Mouse (Mus musculus): ENCODE results near the gene Vwa3a. TPM values are rescaled to one million over a fixed set of nuclear protein-coding genes. Genes with fewer than 3 reads are reported as not detected.

Gene Vwa3a
- total RNA-seq, 1 experiment: 0.18 TPM

DNA sequence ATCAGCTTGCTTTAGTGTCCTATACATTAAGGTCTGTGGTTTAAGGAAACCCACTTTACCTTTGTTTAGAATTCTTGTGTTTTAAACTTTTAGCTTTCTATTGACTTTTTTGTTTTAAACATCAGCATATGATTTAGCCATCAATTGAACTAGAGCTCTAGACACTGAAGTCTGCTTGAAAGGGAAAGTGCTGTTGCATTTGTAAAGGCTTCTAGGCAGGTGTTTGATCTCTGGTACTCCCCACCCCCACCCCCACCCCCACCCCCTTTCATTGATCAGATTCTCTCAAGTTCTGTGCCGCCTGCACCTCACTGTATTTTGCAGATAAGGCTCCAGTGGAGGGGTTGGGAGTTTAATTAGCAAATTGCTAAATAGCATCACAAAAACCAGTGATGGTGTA, 43.5 kb upstream of the Vwa3a start:
- in situ Hi-C loops (cut with MboI; ENCODE audit: low sequenced_read_pairs in 2 of 2, unreplicated experiment in 2 of 2): no loop called here

GRCm38 (mm10) chr7:120696331-120696730, 42.8 kb upstream of the Vwa3a start:
- in situ Hi-C loops (cut with MboI; ENCODE audit: low sequenced_read_pairs in 2 of 2, unreplicated experiment in 2 of 2): no loop called here
- H3K4me1 ChIP-seq (ENCODE audit: control insufficient read depth in 2 of 2, insufficient read depth in 2 of 2, low read length in 2 of 2, poor library complexity in 1 of 2): peaks cover 10 to 14% of the 10 kb centered on the region in 2 experiments
- no peak for DNase-seq (ENCODE audit: low read depth, low spot score)
- H3K27ac ChIP-seq (ENCODE audit: insufficient read depth, low read depth, low read length, poor library complexity, severe bottlenecking): no peak overlapping the region; the same call in 1 of the 2 replicates
- H3K4me3 ChIP-seq (ENCODE audit: insufficient read depth in 1 of 2, low read depth in 1 of 2, low read length in 2 of 2, poor library complexity in 1 of 2, severe bottlenecking in 1 of 2): no peak overlapping the region
- no peak overlapping the region for H3K9ac ChIP-seq (ENCODE audit: insufficient read depth, low read depth, low read length, poor library complexity, severe bottlenecking)
- no peak for TF ChIP-seq HCFC1 (IDR thresholded peaks at IDR 0.05; ENCODE audit: borderline replicate concordance, insufficient read depth, low read length)
- no peak for TF ChIP-seq CHD2 (IDR thresholded peaks at IDR 0.05; ENCODE audit: low read depth, low read length)
- TF ChIP-seq ZNF384 (IDR thresholded peaks at IDR 0.05; ENCODE audit: low read depth, low read length): no peak
- TF ChIP-seq ZC3H11A (IDR thresholded peaks at IDR 0.05; ENCODE audit: borderline replicate concordance, low read depth, low read length): no peak
- TF ChIP-seq MAFK (IDR thresholded peaks at IDR 0.05; ENCODE audit: insufficient read depth, low read depth, low read length): no peak
- H3K36me3 ChIP-seq (ENCODE audit: control insufficient read depth, insufficient read depth, low read length, poor library complexity, severe bottlenecking): peaks cover 3% of the 10 kb centered on the region; the same call in 1 of the 2 replicates
- H3K9me3 ChIP-seq (ENCODE audit: control insufficient read depth, insufficient read depth, low read depth, low read length): no peaks in the 10 kb centered on the region

More for the DNA sequence above, 43.5 kb upstream of the Vwa3a start:
- Histone ChIP-seq H3K4me1 (ENCODE audit: control insufficient read depth in 2 of 2, insufficient read depth in 2 of 2, low read length in 2 of 2, poor library complexity in 1 of 2) (peaks cover 10 to 14% of the 10 kb centered on the region in 2 experiments), H3K9me3 (ENCODE audit: control insufficient read depth, insufficient read depth, low read depth, low read length) (no peaks in the 10 kb centered on the region), H3K36me3 (ENCODE audit: control insufficient read depth, insufficient read depth, low read length, poor library complexity, severe bottlenecking) (peaks cover 3% of the 10 kb centered on the region; the same call in 1 of the 2 replicates), H3K27ac (ENCODE audit: insufficient read depth, low read depth, low read length, poor library complexity, severe bottlenecking) (peak overlapping the region; percentile 7; the same call in 1 of the 2 replicates), H3K9ac (ENCODE audit: insufficient read depth, low read depth, low read length, poor library complexity, severe bottlenecking) (no peak overlapping the region), H3K4me3 (ENCODE audit: insufficient read depth in 1 of 2, low read depth in 1 of 2, low read length in 2 of 2, poor library complexity in 1 of 2, severe bottlenecking in 1 of 2) (no peak overlapping the region)
- DNase-seq (ENCODE audit: low read depth, low spot score): no peak
- TF ChIP-seq CHD2 (IDR thresholded peaks at IDR 0.05; ENCODE audit: low read depth, low read length) (no peak), HCFC1 (IDR thresholded peaks at IDR 0.05; ENCODE audit: borderline replicate concordance, insufficient read depth, low read length) (no peak), ZC3H11A (IDR thresholded peaks at IDR 0.05; ENCODE audit: borderline replicate concordance, low read depth, low read length) (no peak), ZNF384 (IDR thresholded peaks at IDR 0.05; ENCODE audit: low read depth, low read length) (no peak), MAFK (IDR thresholded peaks at IDR 0.05; ENCODE audit: insufficient read depth, low read depth, low read length) (no peak)

DNA sequence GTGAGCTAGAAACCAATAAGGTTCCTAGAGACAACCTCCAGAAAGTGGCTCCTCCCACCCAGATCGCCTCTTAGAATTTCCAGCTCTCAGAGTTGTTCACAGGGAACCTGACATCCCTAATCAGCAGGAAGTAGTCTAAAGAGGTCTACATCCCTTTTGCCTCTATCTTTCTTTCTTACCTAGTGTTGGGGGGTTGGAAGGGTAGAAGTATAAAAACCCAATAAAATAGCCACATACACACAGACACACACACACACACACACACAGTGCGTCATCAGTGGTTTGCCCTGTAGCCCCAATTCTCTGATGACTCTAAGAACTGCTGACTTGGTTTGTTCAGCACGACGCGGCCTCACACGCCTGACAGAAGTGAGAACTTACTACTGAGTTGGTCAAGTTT, 39.5 kb upstream of the Vwa3a start:
- TF ChIP-seq MAFK (IDR thresholded peaks at IDR 0.05; ENCODE audit: insufficient read depth, low read depth, low read length): no peak
- no peak for TF ChIP-seq ZNF384 (IDR thresholded peaks at IDR 0.05; ENCODE audit: low read depth, low read length)
- no peak for TF ChIP-seq ZC3H11A (IDR thresholded peaks at IDR 0.05; ENCODE audit: borderline replicate concordance, low read depth, low read length)
- TF ChIP-seq HCFC1 (IDR thresholded peaks at IDR 0.05; ENCODE audit: borderline replicate concordance, insufficient read depth, low read length): no peak
- no peak for TF ChIP-seq CHD2 (IDR thresholded peaks at IDR 0.05; ENCODE audit: low read depth, low read length)
- in situ Hi-C loops (cut with MboI; ENCODE audit: low sequenced_read_pairs in 2 of 2, unreplicated experiment in 2 of 2): no loop called here
- no peak overlapping the region for H3K27ac ChIP-seq (ENCODE audit: insufficient read depth, low read depth, low read length, poor library complexity, severe bottlenecking)
- H3K9me3 ChIP-seq (ENCODE audit: control insufficient read depth, insufficient read depth, low read depth, low read length): no peaks in the 10 kb centered on the region
- peaks cover 12 to 14% of the 10 kb centered on the region in 2 experiments for H3K4me1 ChIP-seq (ENCODE audit: control insufficient read depth in 2 of 2, insufficient read depth in 2 of 2, low read length in 2 of 2, poor library complexity in 1 of 2)
- no peaks in the 10 kb centered on the region for H3K36me3 ChIP-seq (ENCODE audit: control insufficient read depth, insufficient read depth, low read length, poor library complexity, severe bottlenecking)
- no peak for DNase-seq (ENCODE audit: low read depth, low spot score)
- H3K4me3 ChIP-seq (ENCODE audit: insufficient read depth in 1 of 2, low read depth in 1 of 2, low read length in 2 of 2, poor library complexity in 1 of 2, severe bottlenecking in 1 of 2): no peak overlapping the region
- H3K9ac ChIP-seq (ENCODE audit: insufficient read depth, low read depth, low read length, poor library complexity, severe bottlenecking): no peak overlapping the region

DNA sequence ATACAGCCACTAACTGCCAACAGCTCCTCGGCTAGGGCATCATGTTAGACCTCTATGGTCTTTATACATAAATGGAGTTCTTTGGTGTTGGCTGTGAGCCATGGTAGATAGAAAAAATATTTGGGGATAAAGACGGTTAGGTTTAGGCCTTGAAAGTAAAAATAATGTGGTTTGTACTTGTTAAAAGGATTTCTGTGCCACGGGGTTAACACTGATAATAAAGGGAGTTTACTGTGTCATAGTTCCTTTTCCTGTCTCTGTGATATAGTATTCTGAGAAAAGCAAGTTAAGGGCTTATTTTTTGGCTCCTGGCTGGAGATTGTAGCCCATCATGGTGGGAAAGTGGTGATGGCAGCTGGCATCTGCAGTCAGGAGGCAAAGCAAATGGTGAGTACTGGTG, 35.2 kb upstream of the Vwa3a start:
- H3K4me3 ChIP-seq (ENCODE audit: insufficient read depth in 1 of 2, low read depth in 1 of 2, low read length in 2 of 2, poor library complexity in 1 of 2, severe bottlenecking in 1 of 2): no peak overlapping the region
- no peak overlapping the region for H3K9ac ChIP-seq (ENCODE audit: insufficient read depth, low read depth, low read length, poor library complexity, severe bottlenecking)
- H3K27ac ChIP-seq (ENCODE audit: insufficient read depth, low read depth, low read length, poor library complexity, severe bottlenecking): no peak overlapping the region
- H3K36me3 ChIP-seq (ENCODE audit: control insufficient read depth, insufficient read depth, low read length, poor library complexity, severe bottlenecking): no peaks in the 10 kb centered on the region
- TF ChIP-seq MAFK (IDR thresholded peaks at IDR 0.05; ENCODE audit: insufficient read depth, low read depth, low read length) (no peak), ZC3H11A (IDR thresholded peaks at IDR 0.05; ENCODE audit: borderline replicate concordance, low read depth, low read length) (no peak), HCFC1 (IDR thresholded peaks at IDR 0.05; ENCODE audit: borderline replicate concordance, insufficient read depth, low read length) (no peak), ZNF384 (IDR thresholded peaks at IDR 0.05; ENCODE audit: low read depth, low read length) (no peak), CHD2 (IDR thresholded peaks at IDR 0.05; ENCODE audit: low read depth, low read length) (no peak)
- H3K4me1 ChIP-seq (ENCODE audit: control insufficient read depth in 2 of 2, insufficient read depth in 2 of 2, low read length in 2 of 2, poor library complexity in 1 of 2): peaks cover 0 to 7% of the 10 kb centered on the region in 2 experiments; a peak in 1 of 4 replicates
- H3K9me3 ChIP-seq (ENCODE audit: control insufficient read depth, insufficient read depth, low read depth, low read length): no peaks in the 10 kb centered on the region
- in situ Hi-C loops (cut with MboI; ENCODE audit: low sequenced_read_pairs in 2 of 2, unreplicated experiment in 2 of 2): no loop called here
- DNase-seq (ENCODE audit: low read depth, low spot score): no peak

All from ES-E14 (cell line).